Mouse (Mus musculus) neural tube, embryonic 10.5 days (tissue): ENCODE measurements at regions not wholly inside any gene's neighbourhood (a gene's known extent, or its start where the extent isn't known, plus 50 kb on each side); places are given as distances from the start of the nearest gene placed in this dataset.

ENCODE experiments used
- DNase-seq: peaks from one replicate; pipeline ENCODE4 v3.0.0-alpha.2; 2017; ENCODE audit warnings: low spot score; ENCODE audit errors: extremely low spot score

DNA sequence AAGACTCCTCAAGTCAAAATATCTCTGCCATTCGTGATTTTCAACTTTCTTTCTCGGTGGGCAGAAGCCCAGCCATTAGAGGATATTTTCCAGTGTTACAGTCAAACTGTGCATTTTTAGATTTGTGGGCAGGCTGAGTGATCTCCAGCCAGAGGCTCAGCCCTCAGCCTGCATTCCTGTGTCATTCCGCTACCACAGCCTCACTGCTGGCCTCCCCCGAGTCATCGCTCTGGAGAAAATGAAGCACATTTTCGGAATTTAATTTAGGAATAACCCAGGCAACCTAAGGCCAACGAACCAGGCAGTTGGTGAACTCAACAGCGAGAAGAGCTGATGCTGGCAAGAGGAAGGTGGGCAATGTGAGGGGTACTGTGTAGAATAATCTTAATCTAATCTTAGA lies 80.9 kb upstream of the Nudt7 start:
- no peak for DNase-seq

GRCm38 (mm10) chr8:114063566-114063965 lies 69.8 kb upstream of the Nudt7 start:
- no peak for DNase-seq

DNA sequence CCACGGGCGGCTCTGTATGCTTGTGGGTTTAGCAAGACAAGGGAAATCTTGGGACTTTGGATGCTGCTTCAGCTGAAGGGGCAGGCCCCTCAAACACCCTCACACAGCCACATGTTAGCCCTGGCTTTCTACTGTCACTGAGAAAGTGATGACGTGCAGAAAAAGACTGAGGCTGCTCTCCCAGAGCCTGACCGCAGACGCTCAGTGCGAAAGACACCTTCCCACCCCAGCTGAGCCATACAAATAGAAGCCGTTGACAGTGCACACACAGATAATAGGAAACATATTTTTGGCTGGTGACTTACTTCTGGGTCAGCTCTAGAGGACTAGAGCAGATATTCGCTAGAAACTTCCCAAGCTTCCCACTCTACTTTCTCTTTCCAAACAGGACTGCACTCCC lies 61.0 kb upstream of the Nudt7 start:
- no peak for DNase-seq

DNA sequence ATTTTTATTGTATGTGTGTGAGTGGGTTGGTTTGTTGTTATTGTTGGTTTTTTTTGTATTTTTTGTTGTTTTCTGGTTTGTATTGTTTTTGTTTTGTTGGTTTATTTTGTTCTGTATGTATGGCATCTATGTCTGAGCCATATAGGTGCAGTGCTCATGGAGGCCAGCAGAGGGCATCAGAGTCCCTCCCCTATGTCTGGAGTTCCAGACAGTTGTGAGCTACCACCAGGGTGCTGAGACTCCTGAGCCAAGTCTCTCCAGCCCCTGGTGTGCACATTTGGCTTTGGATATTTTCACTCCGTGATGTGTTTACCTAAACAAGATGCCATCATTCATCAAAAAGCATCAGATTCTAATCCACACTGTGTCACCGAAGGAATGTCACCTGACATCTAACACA lies 59.2 kb upstream of the Nudt7 start:
- DNase-seq: peak; percentile 26

- DNase-seq: no peak
Observed at GRCm38 (mm10) chr8:114076701-114077100, 56.7 kb upstream of the Nudt7 start.

DNA sequence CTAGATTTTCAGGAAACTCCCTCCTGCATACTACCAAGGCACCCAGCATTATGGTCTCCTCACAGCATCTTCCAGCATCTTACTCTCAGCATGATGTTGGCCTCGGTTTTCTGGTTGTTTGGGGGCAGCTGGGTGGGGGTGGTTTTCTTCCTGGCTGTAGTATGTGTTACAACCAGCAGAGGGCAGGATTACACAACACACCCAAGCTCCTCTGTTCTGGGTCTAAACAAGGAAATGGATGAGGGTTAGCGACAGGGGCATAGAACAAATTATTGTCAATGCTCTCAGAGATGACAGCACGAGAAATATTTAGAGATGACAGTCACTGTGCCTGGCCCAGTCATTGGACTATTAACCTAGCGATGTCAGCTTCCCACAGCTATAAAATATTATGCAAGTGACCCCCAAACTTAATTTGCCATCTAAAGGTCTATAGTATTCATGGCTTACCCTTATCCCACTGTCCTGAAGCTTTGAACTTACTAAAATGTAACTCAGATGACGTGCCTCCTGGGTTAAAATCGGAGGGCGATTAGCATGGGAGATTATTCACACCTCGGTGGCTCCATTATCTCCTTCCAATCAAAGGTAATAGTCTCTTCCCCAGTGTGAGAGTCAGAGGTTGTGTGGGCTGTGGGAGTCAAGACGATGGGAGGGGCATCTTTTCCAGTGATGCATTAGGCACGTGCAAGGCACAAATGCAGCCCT lies 52.2 kb upstream of the Nudt7 start:
- DNase-seq: peak; percentile 54

DNA sequence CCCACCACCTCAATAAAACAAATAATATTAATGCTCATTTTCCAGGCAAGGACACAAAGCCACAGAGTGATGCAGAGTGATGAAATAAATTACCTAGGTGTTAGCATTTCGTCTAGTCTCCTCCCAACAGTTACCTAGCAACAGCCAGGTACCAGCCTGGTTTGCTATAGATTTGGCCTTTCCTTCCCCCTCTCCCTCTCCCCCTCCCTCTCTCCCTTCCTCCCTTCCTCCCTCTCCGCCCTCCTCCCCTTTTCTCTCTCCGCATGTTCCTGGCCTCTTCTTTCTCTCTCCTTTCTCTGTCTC lies 51.6 kb upstream of the Nudt7 start:
- DNase-seq: no peak
